Mouse (Mus musculus): ENCODE results near the gene Spef1. TPM values are rescaled to one million over a fixed set of nuclear protein-coding genes. Genes with fewer than 3 reads are reported as not detected.

Gene Spef1
- polyA plus RNA-seq, 1 experiment from 2014 or later: 9.4 TPM

- Histone ChIP-seq H3K4me1 (replicated peaks; ENCODE audit: control insufficient read depth, insufficient read depth, low read length) (no peaks in the 10 kb centered on the region), H3K27ac (ENCODE audit: low read depth, low read length) (peak overlapping the region; percentile 81), H3K27me3 (ENCODE audit: control insufficient read depth, insufficient read depth, low read length) (no peaks in the 10 kb centered on the region), H3K4me3 (ENCODE audit: low read depth, low read length) (peak overlapping the region; percentile 78), H3K36me3 (ENCODE audit: control insufficient read depth, insufficient read depth, low read length) (no peaks in the 10 kb centered on the region), H3K4me2 (replicated peaks; ENCODE audit: low read depth, low read length) (peak overlapping the region; percentile 88), H3K9ac (ENCODE audit: low read depth, low read length) (peak overlapping the region; percentile 79), H3K9me3 (ENCODE audit: control insufficient read depth, low read length) (no peaks in the 10 kb centered on the region)
- WGBS: under 1% methylated on average over 18 of the region's 18 CpGs
- DNase-seq (ENCODE audit: low spot score): no peak
- ATAC-seq (ENCODE audit: low FRiP score): peak; percentile 71; the same call in 1 of the 2 replicates
Measured at GRCm38 (mm10) chr2:131159491-131159910, 27.6 kb downstream of the Spef1 start.

GRCm38 (mm10) chr2:131156987-131157386 lies 30.1 kb downstream of the Spef1 start:
- no peaks in the 10 kb centered on the region for H3K9me3 ChIP-seq (ENCODE audit: control insufficient read depth, low read length)
- no peak overlapping the region for H3K9ac ChIP-seq (ENCODE audit: low read depth, low read length)
- no peak overlapping the region for H3K4me2 ChIP-seq (replicated peaks; ENCODE audit: low read depth, low read length)
- ATAC-seq (ENCODE audit: low FRiP score): no peak
- H3K27me3 ChIP-seq (ENCODE audit: control insufficient read depth, insufficient read depth, low read length): no peaks in the 10 kb centered on the region
- DNase-seq (ENCODE audit: low spot score): no peak
- no peaks in the 10 kb centered on the region for H3K4me1 ChIP-seq (replicated peaks; ENCODE audit: control insufficient read depth, insufficient read depth, low read length)
- no peak overlapping the region for H3K27ac ChIP-seq (ENCODE audit: low read depth, low read length)
- H3K4me3 ChIP-seq (ENCODE audit: low read depth, low read length): no peak overlapping the region
- 94% methylated on average over 7 of the region's 7 CpGs for WGBS
- H3K36me3 ChIP-seq (ENCODE audit: control insufficient read depth, insufficient read depth, low read length): no peaks in the 10 kb centered on the region

GRCm38 (mm10) chr2:131154036-131154435 lies 33.0 kb downstream of the Spef1 start:
- WGBS: 92% methylated on average over 4 of the region's 4 CpGs
- H3K4me1 ChIP-seq (replicated peaks; ENCODE audit: control insufficient read depth, insufficient read depth, low read length): no peaks in the 10 kb centered on the region
- H3K27me3 ChIP-seq (ENCODE audit: control insufficient read depth, insufficient read depth, low read length): no peaks in the 10 kb centered on the region
- ATAC-seq (ENCODE audit: low FRiP score) (no peak), DNase-seq (ENCODE audit: low spot score) (no peak)
- no peak overlapping the region for H3K4me2 ChIP-seq (replicated peaks; ENCODE audit: low read depth, low read length)
- H3K9me3 ChIP-seq (ENCODE audit: control insufficient read depth, low read length): no peaks in the 10 kb centered on the region
- H3K36me3 ChIP-seq (ENCODE audit: control insufficient read depth, insufficient read depth, low read length): no peaks in the 10 kb centered on the region; the same call in 1 of the 2 replicates
- H3K27ac ChIP-seq (ENCODE audit: low read depth, low read length): no peak overlapping the region
- no peak overlapping the region for H3K4me3 ChIP-seq (ENCODE audit: low read depth, low read length)
- H3K9ac ChIP-seq (ENCODE audit: low read depth, low read length): no peak overlapping the region

GRCm38 (mm10) chr2:131152166-131152730 lies 34.8 kb downstream of the Spef1 start:
- no peak overlapping the region for H3K9ac ChIP-seq (ENCODE audit: low read depth, low read length)
- no peaks in the 10 kb centered on the region for H3K4me1 ChIP-seq (replicated peaks; ENCODE audit: control insufficient read depth, insufficient read depth, low read length)
- H3K9me3 ChIP-seq (ENCODE audit: control insufficient read depth, low read length): no peaks in the 10 kb centered on the region
- DNase-seq (ENCODE audit: low spot score) (no peak), ATAC-seq (ENCODE audit: low FRiP score) (no peak)
- 92% methylated on average over 7 of the region's 7 CpGs for WGBS
- H3K27me3 ChIP-seq (ENCODE audit: control insufficient read depth, insufficient read depth, low read length): no peaks in the 10 kb centered on the region
- no peak overlapping the region for H3K4me2 ChIP-seq (replicated peaks; ENCODE audit: low read depth, low read length)
- H3K4me3 ChIP-seq (ENCODE audit: low read depth, low read length): no peak overlapping the region
- no peak overlapping the region for H3K27ac ChIP-seq (ENCODE audit: low read depth, low read length)
- H3K36me3 ChIP-seq (ENCODE audit: control insufficient read depth, insufficient read depth, low read length): peaks cover 4% of the 10 kb centered on the region

- 90% methylated on average over 3 of the region's 3 CpGs for WGBS
- Histone ChIP-seq H3K4me2 (replicated peaks; ENCODE audit: low read depth, low read length) (no peak overlapping the region), H3K27ac (ENCODE audit: low read depth, low read length) (no peak overlapping the region), H3K4me3 (ENCODE audit: low read depth, low read length) (no peak overlapping the region), H3K9ac (ENCODE audit: low read depth, low read length) (no peak overlapping the region), H3K9me3 (ENCODE audit: control insufficient read depth, low read length) (no peaks in the 10 kb centered on the region), H3K36me3 (ENCODE audit: control insufficient read depth, insufficient read depth, low read length) (peaks cover 10% of the 10 kb centered on the region), H3K27me3 (ENCODE audit: control insufficient read depth, insufficient read depth, low read length) (no peaks in the 10 kb centered on the region), H3K4me1 (replicated peaks; ENCODE audit: control insufficient read depth, insufficient read depth, low read length) (no peaks in the 10 kb centered on the region)
- ATAC-seq (ENCODE audit: low FRiP score): no peak
- no peak for DNase-seq (ENCODE audit: low spot score)
Measured at GRCm38 (mm10) chr2:131149254-131149578, 37.9 kb downstream of the Spef1 start.

GRCm38 (mm10) chr2:131148353-131149253 lies 38.5 kb downstream of the Spef1 start:
- DNase-seq (ENCODE audit: low spot score) (no peak), ATAC-seq (ENCODE audit: low FRiP score) (no peak)
- WGBS: 86% methylated on average over 8 of the region's 8 CpGs
- Histone ChIP-seq H3K27me3 (ENCODE audit: control insufficient read depth, insufficient read depth, low read length) (no peaks in the 10 kb centered on the region), H3K9ac (ENCODE audit: low read depth, low read length) (no peak overlapping the region), H3K4me1 (replicated peaks; ENCODE audit: control insufficient read depth, insufficient read depth, low read length) (no peaks in the 10 kb centered on the region), H3K27ac (ENCODE audit: low read depth, low read length) (no peak overlapping the region), H3K4me2 (replicated peaks; ENCODE audit: low read depth, low read length) (no peak overlapping the region), H3K36me3 (ENCODE audit: control insufficient read depth, insufficient read depth, low read length) (peaks cover 10% of the 10 kb centered on the region), H3K9me3 (ENCODE audit: control insufficient read depth, low read length) (no peaks in the 10 kb centered on the region), H3K4me3 (ENCODE audit: low read depth, low read length) (no peak overlapping the region)

- H3K4me1 ChIP-seq (replicated peaks; ENCODE audit: control insufficient read depth, insufficient read depth, low read length): no peaks in the 10 kb centered on the region; the same call in 1 of the 2 replicates
- H3K4me2 ChIP-seq (replicated peaks; ENCODE audit: low read depth, low read length): no peak overlapping the region
- ATAC-seq (ENCODE audit: low FRiP score): no peak
- H3K27me3 ChIP-seq (ENCODE audit: control insufficient read depth, insufficient read depth, low read length): no peaks in the 10 kb centered on the region
- H3K9me3 ChIP-seq (ENCODE audit: control insufficient read depth, low read length): no peaks in the 10 kb centered on the region
- WGBS: 92% methylated on average over 8 of the region's 8 CpGs
- no peak overlapping the region for H3K9ac ChIP-seq (ENCODE audit: low read depth, low read length)
- no peak overlapping the region for H3K4me3 ChIP-seq (ENCODE audit: low read depth, low read length)
- H3K27ac ChIP-seq (ENCODE audit: low read depth, low read length): no peak overlapping the region
- peaks cover 10% of the 10 kb centered on the region for H3K36me3 ChIP-seq (ENCODE audit: control insufficient read depth, insufficient read depth, low read length)
- no peak for DNase-seq (ENCODE audit: low spot score)
Measured at GRCm38 (mm10) chr2:131147043-131147365, 40.1 kb downstream of the Spef1 start.

- Histone ChIP-seq H3K9ac (ENCODE audit: low read depth, low read length) (no peak overlapping the region), H3K4me1 (replicated peaks; ENCODE audit: control insufficient read depth, insufficient read depth, low read length) (no peaks in the 10 kb centered on the region; the same call in 1 of the 2 replicates), H3K4me3 (ENCODE audit: low read depth, low read length) (no peak overlapping the region), H3K36me3 (ENCODE audit: control insufficient read depth, insufficient read depth, low read length) (peaks cover 10% of the 10 kb centered on the region), H3K9me3 (ENCODE audit: control insufficient read depth, low read length) (no peaks in the 10 kb centered on the region), H3K4me2 (replicated peaks; ENCODE audit: low read depth, low read length) (no peak overlapping the region), H3K27ac (ENCODE audit: low read depth, low read length) (no peak overlapping the region), H3K27me3 (ENCODE audit: control insufficient read depth, insufficient read depth, low read length) (no peaks in the 10 kb centered on the region)
- ATAC-seq (ENCODE audit: low FRiP score) (no peak), DNase-seq (ENCODE audit: low spot score) (no peak)
- 92% methylated on average over 21 of the region's 21 CpGs for WGBS
Measured at GRCm38 (mm10) chr2:131146193-131147042, 40.7 kb downstream of the Spef1 start.
